Mouse (Mus musculus) kidney, postnatal 4 days (tissue): Measurements from ENCODE around the gene Imp3.
"Not testable (repeated sequence)": the region's sequence is repeated elsewhere in the genome, so short reads cannot be mapped to it uniquely, and the experiment has no call there.

Experiments
- DNase-seq, 2 experiments: peaks; one replicate each; pipeline ENCODE4 v3.0.0; 2021; ENCODE audit warnings: mixed read lengths in 2 of 2

Gene Imp3

GRCm38 (mm10) chr9:56937223-56938160, at the start of gene Imp3:
TSS of gene Imp3 (plus strand) at chr9:56937475.
- peak; percentile 83 to 90 for DNase-seq

GRCm38 (mm10) chr9:56887581-56887980, 49.7 kb upstream of the Imp3 start:
- DNase-seq = no peak

- DNase-seq = peak; percentile 72 to 83
Observed at GRCm38 (mm10) chr9:56889817-56890216, 47.5 kb upstream of the Imp3 start.

GRCm38 (mm10) chr9:56890522-56891250, 46.6 kb upstream of the Imp3 start:
- DNase-seq = no peak

GRCm38 (mm10) chr9:56891517-56892011, 45.7 kb upstream of the Imp3 start:
- peak; percentile 69 to 80 for DNase-seq

GRCm38 (mm10) chr9:56892111-56892510, 45.2 kb upstream of the Imp3 start:
- no peak for DNase-seq

- DNase-seq = no peak
Observed at GRCm38 (mm10) chr9:56893313-56893712, 44.0 kb upstream of the Imp3 start.

- peak; percentile 76 to 85 for DNase-seq
Observed at GRCm38 (mm10) chr9:56894006-56894405, 43.3 kb upstream of the Imp3 start.

- DNase-seq = no peak
Observed at GRCm38 (mm10) chr9:56896779-56897178, 40.5 kb upstream of the Imp3 start.

GRCm38 (mm10) chr9:56899409-56899808, 37.9 kb upstream of the Imp3 start:
- peak; percentile 34 to 53 for DNase-seq

- DNase-seq = no peak
Observed at GRCm38 (mm10) chr9:56900060-56900459, 37.2 kb upstream of the Imp3 start.

- no peak for DNase-seq
Observed at GRCm38 (mm10) chr9:56900571-56900970, 36.7 kb upstream of the Imp3 start.

- DNase-seq = no peak
Observed at GRCm38 (mm10) chr9:56901187-56901586, 36.1 kb upstream of the Imp3 start.

GRCm38 (mm10) chr9:56903662-56904061, 33.6 kb upstream of the Imp3 start:
- DNase-seq = no peak

GRCm38 (mm10) chr9:56907549-56907948, 29.7 kb upstream of the Imp3 start:
- no peak for DNase-seq

GRCm38 (mm10) chr9:56909991-56910390, 27.3 kb upstream of the Imp3 start:
- not testable (repeated sequence) for DNase-seq

- no peak for DNase-seq
Observed at GRCm38 (mm10) chr9:56911017-56911416, 26.3 kb upstream of the Imp3 start.

GRCm38 (mm10) chr9:56913991-56914390, 23.3 kb upstream of the Imp3 start:
- DNase-seq = no peak

- no peak for DNase-seq
Observed at GRCm38 (mm10) chr9:56915116-56915515, 22.2 kb upstream of the Imp3 start.

GRCm38 (mm10) chr9:56915695-56916410, 21.4 kb upstream of the Imp3 start:
- no peak for DNase-seq

GRCm38 (mm10) chr9:56917131-56917530, 20.1 kb upstream of the Imp3 start:
- no peak for DNase-seq

- no peak for DNase-seq
Observed at GRCm38 (mm10) chr9:56918466-56918865, 18.8 kb upstream of the Imp3 start.

- no peak for DNase-seq
Observed at GRCm38 (mm10) chr9:56922746-56923145, 14.5 kb upstream of the Imp3 start.
